Mouse (Mus musculus) gastrocnemius, postnatal 4 days (tissue): ENCODE measurements around the gene Pced1b. TPM values are rescaled to one million over a fixed set of nuclear protein-coding genes. Genes with fewer than 3 reads are reported as not detected.
A peak's percentile ranks its signal among the peaks of the same experiment; 100 is the strongest.
"Not testable (repeated sequence)": the region's sequence is repeated elsewhere in the genome, so short reads cannot be mapped to it uniquely, and the experiment has no call there.

ENCODE experiments used
- DNase-seq, 2 experiments: peaks; one replicate each; pipeline ENCODE4 v3.0.0; 2021 to 2022; ENCODE audit warnings: low spot score in 2 of 2, mixed read lengths in 2 of 2
- long read RNA-seq, 2 experiments: library from polyadenylated mRNA; stranded (forward); transcript quantifications; one replicate each; pipeline ENCODE4 v2.0.0; 2021
- total RNA-seq, 2 experiments: library from RNA; stranded (reverse); gene quantifications; 2 replicates each; pipeline ENCODE4 v1.2.3; 2021

Pced1b gene
- 1 to 10 TPM; 4.6 to 6.3 TPM for total RNA-seq
- long read RNA-seq, experiment 1, partial matches to known transcripts, result 0 of 3 reads
- long read RNA-seq, experiment 1, other reads (novel, unspliced or antisense), result 3 of 3 reads
- long read RNA-seq, experiment 2, result 0 reads

DNA sequence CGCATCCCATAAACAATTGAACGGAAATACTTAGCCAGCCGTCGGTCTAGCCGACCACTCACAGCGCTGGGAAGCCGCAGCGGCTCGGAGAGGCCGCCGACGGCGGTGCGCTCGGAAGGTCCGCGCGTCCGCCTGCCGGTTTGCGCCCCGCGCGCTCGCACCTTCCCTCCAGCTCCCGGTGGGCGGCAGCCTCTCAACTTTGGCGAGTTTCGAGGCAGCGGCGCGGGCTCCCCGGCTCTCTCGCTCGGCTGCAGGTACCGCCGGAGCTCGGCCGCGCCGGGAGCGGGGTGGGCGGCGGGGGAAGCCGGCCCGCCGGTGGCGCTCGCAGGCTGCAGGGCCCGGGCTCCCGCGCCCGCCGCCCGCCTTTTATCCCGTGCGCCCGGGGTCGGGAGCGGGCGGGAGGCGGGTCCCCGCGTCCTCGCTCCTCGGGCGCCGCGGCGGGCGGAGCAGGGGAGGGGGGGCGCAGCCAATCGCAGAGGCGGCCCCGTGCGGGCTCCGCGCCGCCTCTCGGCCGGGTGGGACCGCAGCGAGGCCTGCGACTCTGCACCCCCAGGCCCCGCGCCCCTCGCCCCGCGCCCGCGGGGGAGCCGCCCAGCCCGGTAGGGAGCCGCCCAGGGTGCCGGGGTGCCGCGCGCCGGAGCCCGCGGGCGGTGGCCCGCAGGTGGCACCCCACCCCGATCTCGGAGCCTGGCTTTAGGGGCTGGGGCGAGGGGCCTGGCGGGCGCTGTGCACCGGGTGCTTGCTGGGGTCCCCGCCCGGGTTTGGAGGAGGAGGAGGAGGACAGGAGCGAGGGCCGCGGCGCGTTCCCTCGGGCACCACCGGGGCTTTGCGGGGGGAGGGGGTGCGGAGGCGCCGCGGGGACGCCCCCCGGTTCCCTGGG is at the start of gene Pced1b, which contains the start of gene Amigo2:
Gene Pced1b, plus strand, starts transcription at position 197 of the 880 bp plus-strand sequence.
Gene Amigo2, minus strand, starts transcription at position 377 of the 880 bp plus-strand sequence.
- DNase-seq, result peak; percentile 42 to 69

DNA sequence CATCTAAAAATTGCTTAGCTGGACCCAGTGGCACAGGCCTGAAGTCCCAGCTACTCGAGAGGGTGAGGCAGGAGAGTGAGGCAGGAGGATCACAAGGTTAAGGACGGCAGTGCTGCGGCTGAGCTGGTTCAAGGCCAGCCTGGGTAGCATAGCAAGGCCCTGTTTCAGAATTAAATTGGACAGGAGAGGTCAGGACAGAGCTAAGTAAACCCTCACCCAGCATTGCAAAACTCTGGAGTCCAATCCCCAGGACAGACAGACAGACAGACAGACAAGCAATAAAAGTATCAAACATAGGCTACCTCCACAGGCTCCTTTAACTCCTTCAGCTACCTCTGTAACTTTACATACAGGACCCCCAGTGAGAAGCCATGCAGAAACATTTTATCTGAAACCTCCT is 42.0 kb upstream of the Pced1b start:
- no peak for DNase-seq

GRCm38 (mm10) chr15:97205776-97206175 is 41.1 kb upstream of the Pced1b start:
- no peak for DNase-seq

DNA sequence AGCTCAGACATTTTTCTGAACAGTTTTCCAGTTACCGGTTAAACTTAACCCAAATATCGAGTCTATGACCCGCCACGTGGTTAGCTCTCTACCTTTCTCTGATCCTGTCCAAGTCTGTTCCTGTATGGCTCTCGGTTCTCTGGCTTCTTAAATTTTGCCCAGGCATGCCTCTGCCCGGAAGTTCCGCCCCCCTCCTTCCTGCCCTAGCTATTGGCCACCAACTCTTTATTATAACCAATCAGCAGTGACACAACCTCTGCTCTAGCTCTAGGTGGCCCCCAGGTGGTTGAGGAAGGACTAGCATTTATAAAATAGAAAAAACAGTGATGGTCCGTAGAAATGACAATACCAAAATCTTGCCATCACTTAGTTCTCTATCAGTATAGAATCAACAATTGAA is 40.4 kb upstream of the Pced1b start:
- DNase-seq, result no peak

GRCm38 (mm10) chr15:97209754-97210153 is 37.2 kb upstream of the Pced1b start:
- not testable (repeated sequence) for DNase-seq

- DNase-seq, result no peak
Measured at GRCm38 (mm10) chr15:97212501-97213477, 34.1 kb upstream of the Pced1b start.

DNA sequence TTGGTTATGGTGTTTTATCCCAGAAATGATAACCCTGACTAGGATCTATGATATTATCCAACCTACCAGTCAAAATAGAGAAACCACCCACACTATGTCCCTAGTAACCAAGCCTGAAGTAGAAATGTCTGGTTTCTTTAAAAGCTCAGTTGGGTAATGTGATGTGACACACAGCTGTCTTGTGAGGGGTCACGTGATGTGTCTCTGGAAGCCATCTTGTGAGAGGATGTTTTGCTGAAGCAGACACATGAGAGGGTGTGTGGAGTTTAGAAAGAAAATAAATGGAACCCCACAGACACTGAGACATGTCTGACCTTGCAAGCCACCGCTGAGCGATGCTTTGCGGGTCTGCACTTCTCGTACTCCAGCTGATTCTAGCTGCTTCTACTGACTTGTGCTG is 30.1 kb upstream of the Pced1b start:
- DNase-seq, result no peak

DNA sequence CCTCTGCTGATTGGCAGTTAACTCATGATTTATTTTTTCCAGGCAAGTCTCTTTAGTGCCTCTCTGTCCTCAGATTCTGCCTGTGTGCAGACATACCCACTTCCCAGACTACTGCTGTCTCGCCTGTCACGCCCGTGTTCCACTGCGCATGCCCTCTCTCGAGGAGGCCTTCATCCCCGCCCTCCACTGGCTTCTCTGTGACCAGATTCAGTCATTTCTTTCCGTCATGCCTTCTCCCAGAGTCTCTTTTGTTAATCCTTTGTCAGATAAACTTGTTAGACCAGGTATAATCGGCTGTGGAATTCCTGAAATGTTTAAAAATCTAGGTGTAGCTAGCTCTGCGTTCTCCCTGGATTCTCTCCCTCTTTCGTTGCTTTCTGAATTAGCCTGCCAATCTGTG is 23.5 kb upstream of the Pced1b start:
- DNase-seq, result no peak

GRCm38 (mm10) chr15:97224003-97224402 is 22.9 kb upstream of the Pced1b start:
- DNase-seq, result no peak

DNA sequence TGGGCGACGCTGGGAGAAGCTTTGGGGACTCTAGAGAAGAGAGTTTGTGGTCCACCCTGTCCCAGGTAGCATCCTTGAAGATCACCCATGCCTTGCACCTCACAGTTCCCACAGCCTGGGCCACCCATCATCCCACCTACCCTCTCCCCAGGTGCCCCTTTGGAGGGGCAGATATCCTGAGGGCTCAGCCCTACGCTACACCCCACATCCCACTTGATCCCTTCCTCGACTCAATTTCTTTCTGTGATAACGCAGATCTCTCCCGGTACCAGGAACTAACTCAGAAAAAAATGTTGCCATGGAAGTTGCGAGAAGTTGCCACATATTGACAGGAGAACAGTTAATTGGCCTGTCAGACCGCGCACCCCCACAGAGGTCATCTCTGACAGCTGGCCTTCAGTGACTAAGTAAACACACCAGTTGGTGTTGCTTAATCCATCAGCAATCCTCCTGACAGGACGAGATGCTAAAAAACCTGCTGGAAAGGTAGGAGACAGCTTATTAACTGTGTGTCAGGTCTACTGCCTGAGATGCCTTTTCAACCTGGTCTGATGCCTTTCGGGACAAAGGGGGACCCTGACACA is 17.3 kb upstream of the Pced1b start:
- DNase-seq, result no peak

- no peak for DNase-seq
Measured at GRCm38 (mm10) chr15:97234076-97234475, 12.8 kb upstream of the Pced1b start.

GRCm38 (mm10) chr15:97235183-97235582 is 11.7 kb upstream of the Pced1b start:
- peak; percentile 38 to 62 for DNase-seq

- no peak for DNase-seq
Measured at GRCm38 (mm10) chr15:97236943-97237342, 10.0 kb upstream of the Pced1b start.

- DNase-seq, result no peak
Measured at GRCm38 (mm10) chr15:97245392-97245791, 1.5 kb upstream of the Pced1b start.

GRCm38 (mm10) chr15:97246256-97246655 is 651 bp upstream of the Pced1b start:
- DNase-seq, result no peak

DNA sequence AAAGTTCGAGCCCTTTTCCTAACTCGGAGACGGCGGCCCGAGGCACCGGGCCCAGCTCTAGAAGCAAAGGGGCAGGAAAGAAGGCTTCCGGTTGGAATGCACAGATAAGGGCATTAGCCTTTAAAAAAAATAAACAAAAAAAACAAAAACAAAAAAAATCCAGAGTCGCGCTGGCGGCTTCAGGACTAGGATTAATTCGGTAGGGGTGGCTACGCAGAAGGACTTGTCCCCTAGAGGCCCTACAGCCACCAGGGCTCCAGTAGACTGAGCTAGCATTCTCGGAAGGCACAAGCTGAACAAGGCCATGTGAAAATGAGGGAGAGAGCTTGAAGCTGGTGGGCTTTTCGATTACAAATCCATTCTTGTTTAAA is 869 bp downstream of the Pced1b start:
- no peak for DNase-seq

GRCm38 (mm10) chr15:97248296-97248695 is 1.4 kb downstream of the Pced1b start:
- DNase-seq, result no peak

DNA sequence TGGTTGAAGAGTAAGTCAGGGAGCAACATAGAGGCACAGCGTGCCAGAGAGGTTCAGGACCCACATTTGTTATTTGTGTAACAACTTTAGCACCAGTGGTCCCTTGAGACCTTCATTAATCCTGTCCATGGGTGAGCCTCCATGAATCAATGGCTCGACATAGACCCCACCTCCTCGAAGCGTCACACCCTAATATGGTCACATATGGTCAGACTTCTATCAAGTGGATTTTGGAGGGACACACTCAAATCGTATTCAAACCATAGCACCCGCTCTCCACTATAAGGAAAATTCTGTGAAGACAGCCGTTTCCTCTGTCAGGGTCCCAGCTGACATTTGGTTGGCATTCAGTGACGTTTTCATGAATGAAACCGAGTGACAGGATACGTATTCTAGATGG is 2.4 kb downstream of the Pced1b start:
- DNase-seq, result no peak

DNA sequence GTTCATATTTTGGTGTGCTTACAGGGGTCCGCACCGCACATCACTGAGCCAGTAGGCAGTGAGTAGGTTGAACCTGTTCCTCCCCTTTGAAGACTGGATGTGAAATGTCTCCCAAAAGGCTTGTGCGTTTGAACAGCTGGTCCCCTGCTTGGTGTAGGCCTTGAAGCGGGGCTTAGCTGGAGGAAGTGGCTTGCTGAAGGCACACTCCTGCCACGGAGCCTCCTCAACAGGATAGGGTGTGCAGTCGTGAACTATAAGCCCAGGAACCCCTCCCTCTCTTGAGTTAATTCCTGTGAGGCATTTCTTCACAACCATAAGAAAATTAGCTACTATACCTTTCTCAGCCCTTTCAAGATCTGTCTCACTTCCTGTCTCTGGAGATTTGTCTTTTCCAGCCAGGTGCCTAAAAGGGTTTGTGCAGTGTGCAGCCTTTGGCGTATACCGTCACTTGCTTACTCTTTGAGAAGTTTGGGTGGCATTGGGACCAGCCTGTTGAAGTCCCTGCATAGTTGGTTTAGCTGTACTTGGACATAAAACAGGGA is 5.7 kb downstream of the Pced1b start:
- no peak for DNase-seq

DNA sequence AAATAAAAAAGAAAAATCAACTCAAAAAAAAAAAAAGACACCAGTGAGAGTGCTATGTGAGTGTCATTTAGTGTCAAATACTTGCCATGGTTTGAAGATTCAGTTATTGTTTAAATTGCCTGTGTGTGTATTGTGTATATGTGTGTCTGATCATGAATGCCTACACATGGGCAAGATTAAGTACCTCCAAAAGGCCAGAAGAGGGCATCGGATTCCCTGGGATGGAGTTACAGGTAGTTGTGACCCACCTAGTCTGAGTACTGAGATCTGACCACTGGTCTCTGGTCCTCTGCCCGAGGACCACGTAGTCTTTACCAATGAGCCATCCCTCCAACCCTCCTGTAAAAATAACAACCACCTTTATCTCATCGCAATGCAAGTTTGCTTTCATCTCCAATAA is 7.5 kb downstream of the Pced1b start:
- DNase-seq, result no peak

GRCm38 (mm10) chr15:97255800-97256199 is 8.9 kb downstream of the Pced1b start:
- DNase-seq, result no peak
